Mouse (Mus musculus) CH12.LX (cell line): Measurements from ENCODE around the gene Ankrd34b. TPM values are rescaled to one million over a fixed set of nuclear protein-coding genes. Genes with fewer than 3 reads are reported as not detected.

ENCODE experiments used
- DNase-seq: peaks from one replicate; pipeline ENCODE4 v3.0.0-alpha.2; 2013; ENCODE audit errors: extremely low read depth
- H3K27ac ChIP-seq: 2 replicates; pipeline ENCODE4 v1.5.1; 2012; ENCODE audit warnings: low read depth, mild to moderate bottlenecking, control low read depth, moderate library complexity; ENCODE audit not compliant: insufficient read depth
- H3K27me3 ChIP-seq: replicated peaks from 2 replicates; pipeline ENCODE3; 2012; ENCODE audit warnings: inconsistent platforms
- H3K36me3 ChIP-seq, 2 experiments: replicated peaks in 1 of 2; 2 replicates each; pipeline versions ENCODE3 to v1.6.1; 2012; ENCODE audit warnings: inconsistent platforms in 1 of 2, low read length in 1 of 2, mild to moderate bottlenecking in 1 of 2, mixed read lengths in 1 of 2, moderate library complexity in 1 of 2; ENCODE audit not compliant: control insufficient read depth in 1 of 2, insufficient read depth in 1 of 2
- H3K4me1 ChIP-seq, 2 experiments: 2 replicates each; pipeline ENCODE4 v1.6.1; 2012; ENCODE audit warnings: inconsistent platforms in 1 of 2, moderate library complexity in 1 of 2; ENCODE audit not compliant: insufficient read depth in 2 of 2, control insufficient read depth in 1 of 2
- H3K4me2 ChIP-seq: 2 replicates; pipeline ENCODE4 v1.6.1; 2012; ENCODE audit warnings: low read depth, mild to moderate bottlenecking, control low read depth; ENCODE audit not compliant: poor library complexity, insufficient read depth, severe bottlenecking
- H3K4me3 ChIP-seq, 3 experiments: fragments of 150-350 bp in 1 of 3; sonication (generic) in 1 of 3; replicated peaks in 1 of 3; 2 replicates each; pipeline versions ENCODE3 to v1.5.1; 2011 to 2012; ENCODE audit warnings: low read depth in 2 of 3, low read length in 2 of 3, mild to moderate bottlenecking in 2 of 3, moderate library complexity in 2 of 3, control low read depth in 1 of 3, improper control_type of control experiment in 1 of 3, inconsistent platforms in 1 of 3, mixed read lengths in 1 of 3; ENCODE audit not compliant: poor library complexity in 1 of 3
- H3K79me2 ChIP-seq: replicated peaks from 2 replicates; pipeline ENCODE4 v1.6.1; 2012; ENCODE audit warnings: mild to moderate bottlenecking, moderate library complexity; ENCODE audit not compliant: control insufficient read depth, poor library complexity, insufficient read depth, severe bottlenecking; ENCODE audit errors: extremely low read depth
- H3K9ac ChIP-seq: 2 replicates; pipeline ENCODE4 v1.6.1; 2012; ENCODE audit warnings: low read depth, mild to moderate bottlenecking, control low read depth, moderate library complexity; ENCODE audit not compliant: insufficient read depth
- H3K9me3 ChIP-seq: replicated peaks from 2 replicates; pipeline ENCODE3; 2012; ENCODE audit warnings: low read length, inconsistent platforms, mixed read lengths
- CHD2 ChIP-seq: IDR thresholded peaks from 2 replicates; pipeline ENCODE4 v1.6.1; 2011; ENCODE audit warnings: low read length, improper control_type of control experiment
- CTCF ChIP-seq, 2 experiments: IDR thresholded peaks in 1 of 2; conservative IDR thresholded peaks in 1 of 2; 2 replicates each; pipeline ENCODE4 v1.5.1; 2011 to 2012; ENCODE audit warnings: low read depth in 2 of 2, low read length in 2 of 2, improper control_type of control experiment in 1 of 2, inconsistent platforms in 1 of 2, mild to moderate bottlenecking in 1 of 2, moderate library complexity in 1 of 2
- HCFC1 ChIP-seq: IDR thresholded peaks from 2 replicates; pipeline ENCODE4 v1.6.1; 2012; ENCODE audit warnings: low read depth, mild to moderate bottlenecking, inconsistent platforms, low read length, improper control_type of control experiment
- JUN ChIP-seq: IDR thresholded peaks from 2 replicates; pipeline ENCODE4 v1.6.1; 2011; ENCODE audit warnings: low read depth, mild to moderate bottlenecking, low read length, improper control_type of control experiment, moderate library complexity; ENCODE audit not compliant: insufficient read depth
- KAT2A ChIP-seq: IDR thresholded peaks from 2 replicates; pipeline ENCODE4 v1.6.1; 2012; ENCODE audit warnings: low read length, improper control_type of control experiment, inconsistent platforms; ENCODE audit not compliant: insufficient replicate concordance
- MAFK ChIP-seq: IDR thresholded peaks from 2 replicates; pipeline ENCODE4 v1.6.1; 2011; ENCODE audit warnings: low read length, improper control_type of control experiment; ENCODE audit not compliant: insufficient replicate concordance
- NELFE ChIP-seq: IDR thresholded peaks from 2 replicates; pipeline ENCODE4 v1.6.1; 2011; ENCODE audit warnings: low read depth, low read length, improper control_type of control experiment
- POLR2A ChIP-seq: IDR thresholded peaks from 2 replicates; pipeline ENCODE4 v1.6.1; 2011; ENCODE audit warnings: low read depth, mild to moderate bottlenecking, improper control_type of control experiment, low read length
- POLR2AphosphoS2 ChIP-seq: IDR thresholded peaks from 2 replicates; pipeline ENCODE4 v1.6.1; 2011; ENCODE audit warnings: low read depth, low read length, improper control_type of control experiment
- RCOR1 ChIP-seq: conservative IDR thresholded peaks from 2 replicates; pipeline ENCODE4 v1.6.1; 2012; ENCODE audit warnings: low read depth, mild to moderate bottlenecking, inconsistent platforms, low read length, improper control_type of control experiment
- TBP ChIP-seq: conservative IDR thresholded peaks from 2 replicates; pipeline ENCODE4 v1.6.1; 2011; ENCODE audit warnings: low read depth, low read length, improper control_type of control experiment
- USF2 ChIP-seq: conservative IDR thresholded peaks from 2 replicates; pipeline ENCODE4 v1.6.1; 2011; ENCODE audit warnings: low read depth, low read length, improper control_type of control experiment
- ZC3H11A ChIP-seq: IDR thresholded peaks from 2 replicates; pipeline ENCODE4 v1.6.1; 2012; ENCODE audit warnings: low read depth, mild to moderate bottlenecking, inconsistent platforms, low read length, improper control_type of control experiment
- ZMIZ1 ChIP-seq: IDR thresholded peaks from 2 replicates; pipeline ENCODE4 v1.6.1; 2012; ENCODE audit warnings: low read depth, mild to moderate bottlenecking, inconsistent platforms, low read length, improper control_type of control experiment
- dilution Hi-C: fragments of 300-500 bp; cut with MboI; formaldehyde crosslinking; loops from 2 replicates; pipeline ENCODE4 v1.14.3; 2020; ENCODE audit warnings: low sequenced_read_pairs; ENCODE audit not compliant: extremely low pct_unique_long_range_greater_than_20kb, extremely low pct_ligation_motif_present
- in situ Hi-C: fragments of 300-500 bp; cut with MboI; formaldehyde crosslinking; loops from 3 replicates; pipeline ENCODE4 v1.14.3; 2019; ENCODE audit warnings: low sequenced_read_pairs, low pct_ligation_motif_present, low pct_unique_long_range_greater_than_20kb, mixed read lengths
- polyA plus RNA-seq: library from polyadenylated mRNA; unstranded; fragments of >175 nt; gene quantifications from 2 replicates; pipeline ENCODE4 v1.2.1, GENCODE M21; 2012; ENCODE audit warnings: low read depth; ENCODE audit not compliant: insufficient read length
- total RNA-seq, 2 experiments: library from RNA; depleted of rRNA; stranded (reverse); fragments of 300-350 nt in 1 of 2; fragments of >200 nt in 1 of 2; gene quantifications; 2 replicates each; pipeline ENCODE4 v1.2.3; 2012 to 2014

Ankrd34b gene
- not detected in 2 replicates for total RNA-seq (2012; rRNA removed)
- not detected in 2 replicates for total RNA-seq (2014; rRNA removed)
- polyA plus RNA-seq: not detected in 2 replicates

DNA sequence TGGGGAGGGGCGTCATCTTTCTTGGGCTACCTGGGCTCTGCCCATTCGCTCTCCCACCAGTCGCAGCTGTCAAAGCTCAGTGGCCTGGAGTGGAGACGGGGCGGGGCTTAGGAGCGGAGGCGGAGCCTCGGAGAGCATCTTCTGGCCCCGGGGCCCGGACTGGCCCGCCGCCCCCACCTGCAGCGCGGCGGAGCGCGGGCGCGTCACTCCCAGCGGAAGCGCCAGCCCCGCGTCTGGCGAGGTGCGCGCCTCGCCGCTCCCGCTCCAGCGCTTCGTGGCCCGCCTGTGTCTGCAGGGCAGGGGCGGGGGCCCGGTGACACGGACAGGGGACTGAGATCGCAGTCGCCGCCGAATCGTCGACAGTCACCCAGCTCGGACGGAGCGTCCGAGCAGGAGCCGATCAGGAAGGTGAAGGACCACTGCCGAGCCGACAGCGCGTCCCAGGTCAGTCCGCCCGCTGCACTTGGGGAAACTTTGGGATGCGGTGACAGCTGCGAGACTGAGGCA lies at the start of gene Ankrd34b:
TSS of gene Ankrd34b (plus strand) at position 139 of the 507 bp plus-strand sequence.
- H3K4me3 ChIP-seq: no peak within 1 kb of the TSS
- no peak within 1 kb of the TSS for H3K4me2 ChIP-seq
- H3K27ac ChIP-seq: no peak within 1 kb of the TSS
- H3K9ac ChIP-seq: no peak within 1 kb of the TSS
- TF ChIP-seq KAT2A (no peak), POLR2A (no peak), MAFK (no peak), NELFE (no peak), TBP (no peak), RCOR1 (no peak)
- no peaks in the 10 kb centered on the region for H3K27me3 ChIP-seq
- peaks cover 12% of the 10 kb centered on the region for H3K9me3 ChIP-seq
- in situ Hi-C loops: no loop called here
- H3K4me1 ChIP-seq: peaks cover 0 to 4% of the 10 kb centered on the region in 2 experiments; a peak in 1 of 4 replicates
- no peaks in the 10 kb centered on the region for H3K36me3 ChIP-seq
- H3K79me2 ChIP-seq: no peaks in the 10 kb centered on the region
- dilution Hi-C loops: no loop called here
- no peak for DNase-seq

DNA sequence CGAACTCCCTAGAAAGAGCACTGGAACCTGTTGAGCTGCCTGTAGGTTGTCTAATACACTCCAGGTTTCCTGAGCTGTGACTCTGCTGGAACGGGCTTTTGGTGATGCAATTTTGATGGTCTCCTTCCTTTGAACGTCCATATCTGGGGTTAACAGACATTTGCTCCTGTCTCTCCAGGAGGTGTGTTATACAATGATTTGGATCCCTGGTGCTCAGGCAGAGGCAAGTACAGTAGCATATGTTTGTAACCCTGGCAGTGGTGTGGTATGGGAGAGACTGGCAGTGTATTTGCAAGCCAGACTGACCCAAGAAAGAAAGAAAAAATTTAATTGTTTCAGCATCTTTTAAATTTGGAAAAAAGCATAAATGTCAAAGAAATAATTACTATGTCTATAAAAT lies 38.3 kb upstream of the Ankrd34b start:
- Histone ChIP-seq H3K27me3 (no peaks in the 10 kb centered on the region), H3K9me3 (no peaks in the 10 kb centered on the region), H3K4me2 (no peak overlapping the region), H3K79me2 (no peaks in the 10 kb centered on the region), H3K4me3 (no peak overlapping the region), H3K36me3 (peaks cover 11 to 50% of the 10 kb centered on the region in 2 experiments), H3K9ac (no peak overlapping the region), H3K4me1 (no peaks in the 10 kb centered on the region), H3K27ac (no peak overlapping the region)
- no peak for DNase-seq
- TF ChIP-seq CHD2: no peak
- TF ChIP-seq TBP: no peak
- no peak for TF ChIP-seq KAT2A
- no peak for TF ChIP-seq POLR2AphosphoS2
- no peak for TF ChIP-seq ZMIZ1
- no peak for TF ChIP-seq JUN
- no peak for TF ChIP-seq USF2
- TF ChIP-seq HCFC1: no peak
- no peak for TF ChIP-seq ZC3H11A
- no peak for TF ChIP-seq CTCF (conservative IDR thresholded peaks at IDR 0.05 in 1 of 2, IDR thresholded peaks at IDR 0.05 in 1 of 2; ENCODE audit: low read depth in 2 of 2, low read length in 2 of 2)
- dilution Hi-C loops: no loop called here
- in situ Hi-C loops: no loop called here
